Mouse (Mus musculus) CD4-positive, CD25-positive, alpha-beta regulatory T cell, adult 9 weeks (primary cell): ENCODE results near the gene Uty. TPM values are rescaled to one million over a fixed set of nuclear protein-coding genes. Genes with fewer than 3 reads are reported as not detected.

Experiments
- polyA plus RNA-seq: library from polyadenylated mRNA; unstranded; fragments of 100-300 nt; shearing (Covaris generic); gene quantifications from one replicate; pipeline ENCODE4 v1.2.1, GENCODE M21; 2017

Gene Uty
- 50.2 TPM for polyA plus RNA-seq

DNA sequence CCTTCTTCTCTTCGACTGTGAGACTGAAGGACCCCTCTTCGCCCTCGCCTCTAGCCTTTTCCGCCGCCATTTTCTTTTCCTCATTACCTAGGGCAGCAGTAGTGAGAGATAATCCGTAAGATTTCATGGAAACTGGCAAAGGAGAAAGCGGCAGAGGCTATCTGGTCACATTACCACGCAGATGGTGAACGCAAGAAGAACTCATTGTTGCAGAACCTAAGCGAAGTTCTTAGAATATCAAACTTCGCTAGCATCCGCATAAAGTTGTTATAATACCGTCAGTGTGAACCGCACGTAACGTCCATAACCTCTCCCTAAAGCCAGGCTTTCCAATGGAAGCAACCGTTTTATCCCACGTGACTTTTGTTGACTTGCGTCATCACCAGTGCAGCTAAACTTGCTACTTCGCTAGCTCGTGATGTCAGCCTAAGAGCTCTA, at the start of gene Uty:
Gene Uty, minus strand, starts transcription at position 334 of the 438 bp plus-strand sequence.

DNA sequence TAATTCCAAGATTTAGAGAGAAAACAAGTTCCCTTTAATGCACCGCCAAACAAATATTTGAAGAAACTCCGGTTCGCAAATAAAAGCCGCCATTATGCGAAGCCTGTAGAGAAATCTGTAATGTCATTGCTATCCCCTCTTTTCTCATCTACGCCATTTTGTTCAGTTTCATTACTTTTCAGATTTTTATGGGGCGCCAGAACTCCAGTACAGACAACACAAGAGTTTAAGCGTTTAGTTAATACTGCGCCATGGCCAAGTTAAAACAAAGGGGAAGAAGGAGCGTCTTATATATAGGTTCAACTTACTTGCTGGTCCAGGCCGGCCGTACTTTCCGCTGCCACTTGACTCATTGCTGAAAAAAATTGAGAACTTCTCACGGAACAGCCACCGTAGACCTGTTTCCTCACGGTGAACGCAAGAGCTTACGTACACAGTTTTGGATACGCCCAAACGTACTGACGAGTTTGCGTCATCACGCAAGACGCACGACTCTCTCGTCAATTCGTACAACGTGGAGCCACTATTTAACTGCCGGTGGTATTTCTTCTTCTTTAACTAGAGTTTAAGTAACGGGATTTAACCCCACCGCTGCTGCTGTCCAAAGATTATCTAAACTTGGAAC, 40.7 kb upstream of the Uty start, which contains the start of gene Ddx3y:
Gene Ddx3y, minus strand, starts transcription at position 459 of the 625 bp plus-strand sequence.

Other genes with a start within 250 kb of the Uty start
- 129 TPM for gene Eif2s3y, start 235.2 kb downstream of the Uty start, polyA plus RNA-seq
- 117 TPM for gene Ddx3y, start 40.9 kb upstream of the Uty start, polyA plus RNA-seq
- not detected for gene Usp9y, start 214.0 kb upstream of the Uty start, polyA plus RNA-seq